Mouse (Mus musculus): ENCODE measurements around the gene Bag1. TPM values are rescaled to one million over a fixed set of nuclear protein-coding genes. Genes with fewer than 3 reads are reported as not detected.
A peak's percentile ranks its signal among the peaks of the same experiment; 100 is the strongest.

Gene Bag1
- polyA plus RNA-seq, 1 experiment from 2014 or later = 128 TPM

DNA sequence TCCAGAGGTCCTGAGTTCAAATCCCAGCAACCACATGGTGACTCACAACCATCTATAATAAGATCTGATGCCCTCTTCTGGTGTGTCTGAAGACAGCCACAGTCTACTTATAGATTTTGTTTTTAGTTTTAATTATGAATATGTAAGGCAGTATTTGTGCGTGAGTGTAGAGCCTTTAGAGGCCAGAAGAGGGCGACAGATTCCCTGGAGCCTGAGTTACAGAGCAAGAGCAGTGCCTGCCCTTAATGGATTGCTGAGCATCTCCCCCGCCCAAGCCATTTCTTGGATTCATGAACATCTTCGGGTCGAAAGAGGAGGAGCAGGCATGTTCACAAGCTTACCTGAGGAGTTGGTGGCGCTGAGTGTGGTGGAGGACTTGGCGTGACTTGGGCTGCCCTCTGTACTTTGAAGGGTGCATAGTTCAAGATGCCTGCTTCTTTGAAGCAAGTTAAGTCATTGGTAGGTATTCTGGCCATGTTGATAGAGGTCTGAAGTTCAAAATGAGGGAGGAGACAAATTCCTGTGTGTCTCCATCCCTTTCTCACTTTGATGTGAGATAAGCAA is 31.4 kb downstream of the Bag1 start:
- H3K4me3 ChIP-seq (ENCODE audit: low read depth, low read length) = no peak overlapping the region
- DNase-seq (no peak), ATAC-seq (no peak)
- no peaks in the 10 kb centered on the region for H3K4me1 ChIP-seq (ENCODE audit: insufficient read depth)
- H3K27ac ChIP-seq (ENCODE audit: low read depth) = no peak overlapping the region
- no peak overlapping the region for H3K4me2 ChIP-seq (ENCODE audit: low read depth, low read length)
- no peak overlapping the region for H3K9ac ChIP-seq (replicated peaks)
- H3K27me3 ChIP-seq (ENCODE audit: insufficient read depth, low read length) = no peaks in the 10 kb centered on the region
- H3K9me3 ChIP-seq (ENCODE audit: low read length) = no peaks in the 10 kb centered on the region
- no peaks in the 10 kb centered on the region for H3K36me3 ChIP-seq (replicated peaks; ENCODE audit: insufficient read depth, low read length)
- 83% methylated on average over 7 of the region's 7 CpGs for WGBS (ENCODE audit: insufficient replicate concordance)
- TF ChIP-seq CTCF (IDR thresholded peaks at IDR 0.05; ENCODE audit: low read depth) (peak; percentile 45), EP300 (IDR thresholded peaks at IDR 0.05; ENCODE audit: low read depth) (no peak)

DNA sequence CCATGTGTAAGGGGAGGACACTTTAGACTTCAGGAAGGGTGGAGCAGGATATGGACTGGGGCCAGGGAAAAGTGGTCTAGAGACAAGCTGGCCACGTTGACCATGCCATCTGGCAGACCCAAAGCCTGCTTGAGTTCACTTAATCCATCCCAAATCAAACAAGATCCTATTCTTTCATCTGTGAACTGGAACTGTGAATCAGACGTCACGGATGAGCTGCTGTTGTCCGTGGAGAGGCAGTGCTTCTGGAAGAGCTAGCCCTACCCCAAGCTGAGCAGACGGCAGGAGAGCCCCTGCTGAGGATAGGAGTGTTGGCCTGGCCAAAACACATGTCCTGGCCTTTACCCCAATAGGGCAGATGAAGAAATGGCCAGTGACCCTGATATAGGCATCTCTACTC is 32.1 kb downstream of the Bag1 start:
- no peak for DNase-seq
- Histone ChIP-seq H3K9ac (replicated peaks) (no peak overlapping the region), H3K27ac (ENCODE audit: low read depth) (no peak overlapping the region), H3K36me3 (replicated peaks; ENCODE audit: insufficient read depth, low read length) (no peaks in the 10 kb centered on the region), H3K4me3 (ENCODE audit: low read depth, low read length) (no peak overlapping the region), H3K27me3 (ENCODE audit: insufficient read depth, low read length) (no peaks in the 10 kb centered on the region), H3K4me1 (ENCODE audit: insufficient read depth) (no peaks in the 10 kb centered on the region), H3K4me2 (ENCODE audit: low read depth, low read length) (no peak overlapping the region), H3K9me3 (ENCODE audit: low read length) (no peaks in the 10 kb centered on the region)
- ATAC-seq = no peak
- TF ChIP-seq EP300 (IDR thresholded peaks at IDR 0.05; ENCODE audit: low read depth) = no peak
- TF ChIP-seq CTCF (IDR thresholded peaks at IDR 0.05; ENCODE audit: low read depth) = no peak
- 75% methylated on average over 5 of the region's 5 CpGs for WGBS (ENCODE audit: insufficient replicate concordance)

DNA sequence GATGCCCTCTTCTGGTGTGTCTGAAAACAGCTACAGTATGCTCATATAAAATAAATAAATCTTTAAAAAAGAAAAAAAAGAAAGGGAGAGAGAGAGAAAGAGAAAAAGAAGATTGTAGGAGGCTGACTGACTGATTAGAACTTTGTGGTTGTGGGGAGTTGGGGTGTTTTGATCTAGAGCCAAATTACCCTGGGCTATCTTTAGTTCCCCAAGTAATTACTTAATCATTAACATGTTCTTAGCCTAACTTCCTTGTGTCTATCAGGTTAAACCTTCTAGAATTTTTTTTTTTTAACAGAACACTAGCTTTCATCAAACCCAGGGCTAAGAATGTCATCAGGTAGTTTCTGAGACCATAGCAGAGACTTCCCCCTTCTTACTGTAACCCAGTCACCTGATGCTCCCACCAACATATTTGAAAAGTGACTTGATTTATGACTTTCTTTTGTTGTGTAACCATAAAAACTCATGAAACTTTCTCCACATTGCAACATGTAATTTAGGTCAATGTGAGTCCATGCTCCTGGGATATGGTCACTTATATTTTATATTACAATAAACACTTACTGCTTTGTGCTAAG is 33.7 kb downstream of the Bag1 start:
- H3K4me3 ChIP-seq (ENCODE audit: low read depth, low read length) = no peak overlapping the region
- no peaks in the 10 kb centered on the region for H3K27me3 ChIP-seq (ENCODE audit: insufficient read depth, low read length)
- no peaks in the 10 kb centered on the region for H3K4me1 ChIP-seq (ENCODE audit: insufficient read depth)
- H3K9ac ChIP-seq (replicated peaks) = no peak overlapping the region
- TF ChIP-seq EP300 (IDR thresholded peaks at IDR 0.05; ENCODE audit: low read depth) = no peak
- TF ChIP-seq CTCF (IDR thresholded peaks at IDR 0.05; ENCODE audit: low read depth) = no peak
- no peak overlapping the region for H3K4me2 ChIP-seq (ENCODE audit: low read depth, low read length)
- H3K27ac ChIP-seq (ENCODE audit: low read depth) = no peak overlapping the region
- no peaks in the 10 kb centered on the region for H3K36me3 ChIP-seq (replicated peaks; ENCODE audit: insufficient read depth, low read length)
- ATAC-seq (no peak), DNase-seq (no peak)
- no peaks in the 10 kb centered on the region for H3K9me3 ChIP-seq (ENCODE audit: low read length)

DNA sequence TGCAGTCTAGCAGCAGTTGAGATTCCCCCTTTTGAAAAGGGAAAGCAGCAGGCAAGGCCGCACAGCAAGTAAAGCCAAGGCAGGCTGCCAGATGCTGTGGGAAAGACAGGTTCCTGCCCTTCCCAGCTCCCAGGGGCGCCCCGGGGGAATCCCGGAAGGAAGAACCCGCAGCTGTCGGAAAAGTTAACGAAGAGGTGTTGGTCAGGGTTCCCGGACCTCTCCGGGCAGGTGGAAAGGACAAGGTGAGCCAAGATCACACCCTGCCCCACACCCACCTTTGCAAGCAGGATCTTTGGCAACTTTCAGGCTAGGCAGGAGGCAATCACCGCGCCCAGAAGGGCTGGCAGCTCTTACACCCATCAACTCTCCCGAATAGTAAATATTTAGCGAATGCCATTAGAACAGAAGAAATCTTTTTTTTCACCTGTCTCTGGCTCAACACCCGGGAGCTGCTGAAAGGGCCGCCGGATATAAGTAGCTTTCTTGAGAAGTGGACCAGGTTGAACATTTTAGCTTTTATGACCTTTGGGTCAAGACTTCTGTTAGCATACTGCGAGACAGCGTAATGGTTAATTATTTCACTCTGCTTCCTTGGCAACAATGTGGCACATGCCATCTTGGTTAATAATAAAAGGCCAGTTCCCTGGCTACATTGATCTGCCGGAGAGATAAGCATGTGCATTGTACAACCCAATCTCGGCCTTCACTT is 39.7 kb downstream of the Bag1 start:
- Histone ChIP-seq H3K4me1 (ENCODE audit: insufficient read depth) (no peaks in the 10 kb centered on the region), H3K27me3 (ENCODE audit: insufficient read depth, low read length) (no peaks in the 10 kb centered on the region), H3K27ac (ENCODE audit: low read depth) (0 out of 2 replicates have a peak overlapping the region, but pooled peaks have one; percentile 35), H3K36me3 (replicated peaks; ENCODE audit: insufficient read depth, low read length) (no peaks in the 10 kb centered on the region), H3K9ac (replicated peaks) (peak overlapping the region; percentile 27; the same call in 1 of the 2 replicates), H3K4me2 (ENCODE audit: low read depth, low read length) (peak overlapping the region; percentile 56), H3K4me3 (ENCODE audit: low read depth, low read length) (no peak overlapping the region), H3K9me3 (ENCODE audit: low read length) (no peaks in the 10 kb centered on the region)
- DNase-seq = peak; percentile 50
- WGBS (ENCODE audit: insufficient replicate concordance) = 42% methylated on average over 20 of the region's 20 CpGs
- ATAC-seq = peak; percentile 82
- TF ChIP-seq CTCF (IDR thresholded peaks at IDR 0.05; ENCODE audit: low read depth) = no peak
- no peak for TF ChIP-seq EP300 (IDR thresholded peaks at IDR 0.05; ENCODE audit: low read depth)

DNA sequence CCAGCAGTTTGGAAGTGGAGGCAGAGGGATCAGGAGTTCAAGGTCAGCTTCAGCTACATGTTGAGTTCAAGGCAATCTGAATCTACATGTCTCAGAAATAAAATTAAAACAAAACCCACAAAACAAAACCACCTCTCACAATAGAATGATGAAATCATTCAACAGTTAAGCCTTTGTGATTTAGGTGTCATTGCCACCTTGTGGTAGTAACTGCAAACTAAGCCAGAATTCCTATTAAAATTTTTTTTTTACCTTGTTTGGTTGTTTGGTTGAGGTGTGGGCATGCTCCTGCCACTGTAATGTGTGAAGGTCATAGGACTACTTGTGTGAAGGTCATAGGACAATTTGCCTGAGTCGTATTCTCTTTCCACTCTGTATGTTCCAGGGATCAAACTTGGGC is 41.8 kb downstream of the Bag1 start:
- no peaks in the 10 kb centered on the region for H3K36me3 ChIP-seq (replicated peaks; ENCODE audit: insufficient read depth, low read length)
- H3K4me2 ChIP-seq (ENCODE audit: low read depth, low read length) = no peak overlapping the region
- H3K27ac ChIP-seq (ENCODE audit: low read depth) = no peak overlapping the region
- H3K9ac ChIP-seq (replicated peaks) = no peak overlapping the region
- H3K9me3 ChIP-seq (ENCODE audit: low read length) = no peaks in the 10 kb centered on the region
- ATAC-seq = peak; percentile 38; the same call in 1 of the 2 replicates
- no peak for TF ChIP-seq EP300 (IDR thresholded peaks at IDR 0.05; ENCODE audit: low read depth)
- peak; percentile 76 for TF ChIP-seq CTCF (IDR thresholded peaks at IDR 0.05; ENCODE audit: low read depth)
- H3K27me3 ChIP-seq (ENCODE audit: insufficient read depth, low read length) = no peaks in the 10 kb centered on the region
- no peak for DNase-seq
- WGBS (ENCODE audit: insufficient replicate concordance) = 26% methylated on average over 1 of the region's 1 CpGs
- H3K4me1 ChIP-seq (ENCODE audit: insufficient read depth) = no peaks in the 10 kb centered on the region
- no peak overlapping the region for H3K4me3 ChIP-seq (ENCODE audit: low read depth, low read length)

DNA sequence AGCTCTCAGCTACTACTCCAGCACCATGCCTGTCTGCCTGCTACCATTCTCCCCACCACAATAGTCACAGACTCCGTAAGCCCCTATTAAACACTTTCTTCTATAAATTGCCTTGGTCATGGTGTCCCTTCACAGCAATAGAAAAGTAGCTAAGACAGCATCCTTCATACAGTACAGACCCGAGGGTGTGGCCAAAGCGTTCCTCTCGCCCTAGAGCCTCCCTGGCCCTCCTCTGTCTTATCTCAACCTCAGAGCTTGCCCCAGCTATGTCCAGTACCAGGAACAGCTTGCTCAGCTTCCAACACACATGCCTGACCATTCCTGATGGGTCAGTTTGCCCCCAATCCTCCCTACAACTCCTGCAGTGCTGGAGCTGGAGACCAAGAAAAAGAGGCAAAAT is 47.5 kb downstream of the Bag1 start:
- 0 out of 2 replicates have a peak, but pooled peaks cover under 1% of the 10 kb centered on the region for H3K9me3 ChIP-seq (ENCODE audit: low read length)
- 76% methylated on average over 4 of the region's 4 CpGs for WGBS (ENCODE audit: insufficient replicate concordance)
- H3K27me3 ChIP-seq (ENCODE audit: insufficient read depth, low read length) = no peaks in the 10 kb centered on the region
- H3K27ac ChIP-seq (ENCODE audit: low read depth) = no peak overlapping the region
- no peaks in the 10 kb centered on the region for H3K36me3 ChIP-seq (replicated peaks; ENCODE audit: insufficient read depth, low read length)
- no peaks in the 10 kb centered on the region for H3K4me1 ChIP-seq (ENCODE audit: insufficient read depth)
- no peak overlapping the region for H3K4me2 ChIP-seq (ENCODE audit: low read depth, low read length)
- ATAC-seq = peak; percentile 58
- H3K9ac ChIP-seq (replicated peaks) = no peak overlapping the region
- DNase-seq = no peak
- TF ChIP-seq CTCF (IDR thresholded peaks at IDR 0.05; ENCODE audit: low read depth) (no peak), EP300 (IDR thresholded peaks at IDR 0.05; ENCODE audit: low read depth) (no peak)
- H3K4me3 ChIP-seq (ENCODE audit: low read depth, low read length) = no peak overlapping the region

All from liver, postnatal 0 days (tissue).